ENCODE assay signal across 8 mouse cellular contexts in genomic region chr14:20640644-20641437, GRCm38 (mm10). TPM values are rescaled to one million over a fixed set of nuclear protein-coding genes. Genes with fewer than 3 reads are reported as not detected.
DNase-seq lines count a peak whose midpoint lies in the region; ATAC-seq lines count a peak whose summit lies in the region.

Gene Usp54, minus strand, starts transcription at chr14:20641063.

- no peaks in the 10 kb centered on the region for H3K9me3 ChIP-seq in heart, embryonic 13.5 days
- no peaks in the 10 kb centered on the region for H3K9me3 ChIP-seq in liver, embryonic 12.5 days (replicated peaks)
- no peaks in the 10 kb centered on the region for H3K9me3 ChIP-seq in stomach, embryonic 15.5 days

- WGBS in heart, embryonic 13.5 days, result under 1% methylated on average over 71 of the region's 73 CpGs
- under 1% methylated on average over 73 of the region's 73 CpGs for WGBS in liver, embryonic 12.5 days (ENCODE audit: insufficient replicate concordance)
- under 1% methylated on average over 73 of the region's 73 CpGs for WGBS in stomach, embryonic 15.5 days

- H3K4me1 ChIP-seq in heart, embryonic 13.5 days, result peaks cover 17% of the 10 kb centered on the region
- H3K4me1 ChIP-seq in liver, embryonic 12.5 days, result peaks cover 29% of the 10 kb centered on the region
- H3K4me1 ChIP-seq in stomach, embryonic 15.5 days, result no peaks in the 10 kb centered on the region

- peak; percentile 97 for ATAC-seq in erythroid progenitor cell, adult 5-6 weeks (replicated peaks; ENCODE audit: low FRiP score, poor library complexity, severe bottlenecking)
- ATAC-seq in heart, embryonic 13.5 days (ENCODE audit: extremely low read depth, insufficient number of reproducible peaks, low FRiP score, low TSS enrichment), result peak; percentile 85
- ATAC-seq in liver, embryonic 12.5 days, result peak; percentile 94
- ATAC-seq in stomach, embryonic 15.5 days (ENCODE audit: insufficient read depth, low FRiP score, low read depth), result peak; percentile 95

- H3K4me3 ChIP-seq in heart, embryonic 13.5 days, result peak within 1 kb of the TSS; percentile 91
- peak within 1 kb of the TSS; percentile 84 for H3K4me3 ChIP-seq in liver, embryonic 12.5 days
- H3K4me3 ChIP-seq in stomach, embryonic 15.5 days (replicated peaks), result peak within 1 kb of the TSS; percentile 88

- H3K27ac ChIP-seq in heart, embryonic 13.5 days (replicated peaks), result peak within 1 kb of the TSS; percentile 93
- H3K27ac ChIP-seq in liver, embryonic 12.5 days, result peak within 1 kb of the TSS; percentile 91
- H3K27ac ChIP-seq in stomach, embryonic 15.5 days, result peak within 1 kb of the TSS; percentile 94

- H3K36me3 ChIP-seq in heart, embryonic 13.5 days, result no peaks in the 10 kb centered on the region
- no peaks in the 10 kb centered on the region for H3K36me3 ChIP-seq in liver, embryonic 12.5 days
- H3K36me3 ChIP-seq in stomach, embryonic 15.5 days, result no peaks in the 10 kb centered on the region

- peak within 1 kb of the TSS; percentile 89 for H3K9ac ChIP-seq in heart, embryonic 13.5 days
- peak within 1 kb of the TSS; percentile 85 for H3K9ac ChIP-seq in liver, embryonic 12.5 days
- peak within 1 kb of the TSS; percentile 75 for H3K9ac ChIP-seq in stomach, embryonic 15.5 days

- no peaks in the 10 kb centered on the region for H3K27me3 ChIP-seq in heart, embryonic 13.5 days (replicated peaks)
- no peaks in the 10 kb centered on the region for H3K27me3 ChIP-seq in liver, embryonic 12.5 days (replicated peaks)
- H3K27me3 ChIP-seq in stomach, embryonic 15.5 days (replicated peaks), result no peaks in the 10 kb centered on the region

- DNase-seq in CD4-positive helper T cell, adult 2 months (ENCODE audit: low read depth, low spot score), result peak; percentile 99
- peak; percentile 94 for DNase-seq in brain, embryonic 18.5 days (ENCODE audit: low read depth, low spot score)
- peak; percentile 99 for DNase-seq in kidney, postnatal 10 days
- peak; percentile 96 to 97 for DNase-seq in natural killer cell, adult 2 months (ENCODE audit: low spot score in 2 of 2)

- H3K4me2 ChIP-seq in heart, embryonic 13.5 days, result peak within 1 kb of the TSS; percentile 92
- peak within 1 kb of the TSS; percentile 92 for H3K4me2 ChIP-seq in liver, embryonic 12.5 days
- H3K4me2 ChIP-seq in stomach, embryonic 15.5 days, result peak within 1 kb of the TSS; percentile 76

RNA-seq across cellular contexts. Expression of gene Usp54, which starts in this region (rescaled TPM):
- 4.0 and 8.4 TPM in 2 replicates for total RNA-seq in erythroid progenitor cell, adult 5-6 weeks (2015; ENCODE audit: low replicate concordance)
- total RNA-seq in erythroid progenitor cell, adult 5-6 weeks (2017; ENCODE audit: low replicate concordance), result 4.7 and 5.5 TPM in 2 replicates
- polyA plus RNA-seq in heart, embryonic 13.5 days (2015; fragmentation: Nextera tagmentation; extraction: Ambion mirVana), result 3.9 and 5.5 TPM in 2 replicates
- polyA plus RNA-seq in liver, embryonic 12.5 days (2016; fragmentation: Nextera tagmentation; extraction: Ambion mirVana), result 2.2 and 2.3 TPM in 2 replicates
- 5.5 and 6.3 TPM in 2 replicates for polyA plus RNA-seq in stomach, embryonic 15.5 days (2015; fragmentation: Nextera tagmentation; extraction: Ambion mirVana)

Comparison
In these comparisons a context has a peak if more than half of its experiments do, and no peak if none do; other contexts are left out.
1. Peak in every context shown above with its lines: DNase-seq, ATAC-seq, H3K4me3 ChIP-seq and H3K27ac ChIP-seq.